Mouse (Mus musculus) gastrocnemius, postnatal 14 days (tissue): Measurements from ENCODE around the gene Ldlrap1. TPM values are rescaled to one million over a fixed set of nuclear protein-coding genes. Genes with fewer than 3 reads are reported as not detected.

Source experiments
- DNase-seq: peaks from one replicate; pipeline ENCODE4 v3.0.0; 2021; ENCODE audit warnings: mixed read lengths
- intact Hi-C: fragments of 180-260 bp; cut with DNase I; formaldehyde crosslinking; loops from one replicate; pipeline ENCODE4 v1.15.1; 2025; ENCODE audit warnings: low total_unique reads
- total RNA-seq, 2 experiments: library from RNA; stranded (reverse); gene quantifications; 2 replicates each; pipeline ENCODE4 v1.2.3; 2021

The Ldlrap1 gene
- total RNA-seq, 2 experiments from 2014 or later: 9.2 to 10.2 TPM

DNA sequence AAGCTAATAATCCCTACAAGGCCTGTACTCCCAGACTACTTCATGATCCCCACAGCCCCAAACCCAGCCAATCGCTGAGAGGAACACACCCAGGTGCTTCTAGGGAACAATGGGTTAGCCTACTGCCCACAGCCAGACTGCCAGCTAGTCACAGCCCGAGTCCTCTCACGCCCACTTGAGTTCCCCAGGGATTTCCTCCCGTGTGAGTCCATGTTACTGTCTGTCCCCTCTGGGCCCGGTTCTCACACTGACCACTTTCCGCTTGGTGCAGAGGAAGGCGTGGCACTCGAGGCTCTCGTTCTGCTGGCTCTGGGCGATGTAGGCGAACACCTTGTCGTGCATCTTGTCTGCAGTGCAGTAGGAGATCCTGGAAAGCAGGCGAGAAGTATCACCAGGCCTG is 12.9 kb downstream of the Ldlrap1 start:
- intact Hi-C loops: no loop called here
- DNase-seq: no peak

- no peak for DNase-seq
- intact Hi-C loops: no loop called here
Measured at GRCm38 (mm10) chr4:134754371-134754770, 13.5 kb downstream of the Ldlrap1 start.

- no peak for DNase-seq
- intact Hi-C loops: no loop called here
Measured at GRCm38 (mm10) chr4:134753516-134754261, 14.1 kb downstream of the Ldlrap1 start.

- no peak for DNase-seq
- intact Hi-C loops: no loop called here
Measured at GRCm38 (mm10) chr4:134752911-134753426, 14.9 kb downstream of the Ldlrap1 start.

DNA sequence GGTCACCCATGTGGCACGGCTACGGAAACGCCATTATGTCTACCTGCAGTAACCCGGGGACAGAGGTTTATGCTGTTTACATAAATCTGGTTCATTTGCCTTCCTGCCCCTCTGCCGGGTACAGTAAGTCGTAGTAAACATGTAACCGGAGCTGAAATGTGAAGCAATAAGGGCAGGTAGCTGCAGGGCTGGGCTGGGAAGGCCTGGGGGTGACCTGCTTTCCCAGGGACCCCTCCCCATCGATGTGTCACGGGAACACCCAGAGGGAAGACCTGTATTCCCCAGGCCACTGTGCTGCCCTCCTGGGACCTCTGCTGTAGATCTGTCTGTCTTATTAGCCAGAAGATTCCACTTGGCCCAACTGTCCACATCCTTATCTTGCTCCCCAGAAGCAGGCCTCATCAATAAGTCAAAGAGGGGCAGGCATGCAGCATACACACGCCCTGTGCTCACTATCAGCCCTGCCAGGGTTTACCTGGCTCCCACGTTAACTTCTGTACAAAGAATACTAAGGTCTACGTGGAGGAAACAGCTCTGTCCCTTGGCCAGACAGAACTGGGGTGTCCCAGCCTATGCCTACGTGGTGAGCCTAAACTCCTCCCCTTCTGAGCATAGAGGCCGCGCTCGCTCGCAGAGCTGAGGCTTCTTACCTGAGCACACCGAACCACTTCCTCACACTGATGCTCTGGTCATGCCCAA is 16.0 kb downstream of the Ldlrap1 start:
- DNase-seq: no peak
- intact Hi-C loops: no loop called here

DNA sequence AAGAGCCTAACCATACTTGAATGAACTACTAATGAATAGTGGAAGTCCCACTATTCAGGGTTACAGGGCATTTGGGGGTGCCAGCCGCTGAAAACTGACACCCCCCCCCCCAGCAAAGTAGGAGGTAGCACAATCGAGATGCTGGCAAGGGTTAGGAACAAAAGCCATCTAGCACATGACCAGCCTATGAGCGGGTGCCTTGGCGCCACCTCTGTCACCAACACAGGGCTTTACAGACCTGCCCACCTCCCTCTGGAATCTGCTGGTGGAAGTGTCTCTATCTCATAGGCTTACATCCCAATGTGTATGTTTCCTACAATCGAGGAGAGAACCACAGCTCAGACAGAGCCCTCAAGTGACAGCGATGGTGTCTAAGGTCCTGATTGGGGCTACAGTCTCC is 17.0 kb downstream of the Ldlrap1 start:
- intact Hi-C loops: no loop called here
- no peak for DNase-seq

GRCm38 (mm10) chr4:134750263-134750662 is 17.6 kb downstream of the Ldlrap1 start:
- no peak for DNase-seq
- intact Hi-C loops: no loop called here

DNA sequence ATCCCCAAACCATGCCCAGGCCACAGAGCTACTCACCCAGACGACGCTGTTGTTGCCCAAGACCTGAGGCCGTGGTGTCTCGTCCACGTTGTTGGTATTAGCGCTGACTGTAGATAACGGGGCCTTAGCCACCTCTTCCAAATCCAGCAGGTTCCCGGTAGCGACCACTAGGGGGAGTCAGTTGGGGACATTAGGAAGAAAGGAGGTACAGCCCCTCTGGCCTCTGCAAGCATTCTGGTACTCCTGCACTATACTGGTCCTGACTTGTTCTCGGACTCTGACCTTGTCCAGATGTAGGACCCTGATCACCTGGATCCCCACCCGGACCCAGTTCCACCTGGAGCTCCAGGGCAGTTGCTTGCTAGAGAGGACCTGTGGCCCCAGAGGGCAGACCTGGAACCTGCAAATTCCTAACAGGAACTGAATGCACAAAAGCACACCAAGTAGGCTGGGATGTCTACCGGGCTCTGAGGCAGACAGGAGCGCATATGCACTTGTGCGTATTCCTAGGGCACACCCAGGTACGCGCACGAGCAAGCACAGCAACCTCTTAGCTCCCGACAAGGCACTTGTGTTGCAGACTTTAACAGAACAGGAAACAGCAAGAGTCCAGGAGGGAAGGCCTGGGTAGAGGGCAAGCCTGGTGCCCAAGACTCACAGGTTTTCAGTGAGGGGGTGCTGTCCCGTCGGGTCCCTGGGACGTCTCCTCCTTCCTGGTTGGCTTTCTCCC is 18.4 kb downstream of the Ldlrap1 start:
- DNase-seq: no peak
- intact Hi-C loops: no loop called here

DNA sequence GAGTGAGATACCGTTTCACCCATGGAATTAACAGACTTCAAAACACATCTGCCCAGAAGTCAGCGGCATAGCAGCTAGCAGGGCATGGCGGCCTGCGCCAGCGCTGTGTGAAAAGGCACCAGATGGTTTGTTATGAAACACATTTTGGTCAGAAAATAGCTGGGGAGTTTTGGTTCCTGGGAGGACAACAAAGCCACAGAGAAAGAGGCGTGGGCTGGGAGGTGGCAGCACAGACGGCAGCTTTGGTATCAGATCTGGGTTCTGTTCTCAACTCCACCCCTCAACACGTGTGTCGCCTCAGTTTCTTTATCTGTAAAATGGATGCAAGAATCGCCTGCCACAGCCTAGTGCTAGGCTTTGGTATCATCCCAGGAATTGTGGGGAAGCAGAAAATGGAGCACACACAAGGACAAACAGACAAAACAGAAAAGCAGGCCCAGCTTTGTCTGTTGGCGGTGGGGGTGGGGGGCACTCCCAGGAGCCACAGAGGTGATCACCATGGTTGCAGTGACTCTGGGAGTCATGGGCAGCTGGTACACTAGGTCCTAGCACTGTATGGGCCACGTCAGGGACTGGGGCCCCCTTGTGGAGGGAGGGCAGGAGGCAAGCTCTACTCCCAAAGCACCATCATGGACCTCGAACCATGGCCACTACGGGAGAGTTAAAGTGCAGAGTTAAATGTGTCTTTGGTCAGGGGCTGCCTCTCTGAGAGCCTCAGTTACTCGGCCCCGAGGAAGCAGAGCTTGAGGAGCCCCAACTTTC is 21.7 kb downstream of the Ldlrap1 start:
- no peak for DNase-seq
- intact Hi-C loops: no loop called here

DNA sequence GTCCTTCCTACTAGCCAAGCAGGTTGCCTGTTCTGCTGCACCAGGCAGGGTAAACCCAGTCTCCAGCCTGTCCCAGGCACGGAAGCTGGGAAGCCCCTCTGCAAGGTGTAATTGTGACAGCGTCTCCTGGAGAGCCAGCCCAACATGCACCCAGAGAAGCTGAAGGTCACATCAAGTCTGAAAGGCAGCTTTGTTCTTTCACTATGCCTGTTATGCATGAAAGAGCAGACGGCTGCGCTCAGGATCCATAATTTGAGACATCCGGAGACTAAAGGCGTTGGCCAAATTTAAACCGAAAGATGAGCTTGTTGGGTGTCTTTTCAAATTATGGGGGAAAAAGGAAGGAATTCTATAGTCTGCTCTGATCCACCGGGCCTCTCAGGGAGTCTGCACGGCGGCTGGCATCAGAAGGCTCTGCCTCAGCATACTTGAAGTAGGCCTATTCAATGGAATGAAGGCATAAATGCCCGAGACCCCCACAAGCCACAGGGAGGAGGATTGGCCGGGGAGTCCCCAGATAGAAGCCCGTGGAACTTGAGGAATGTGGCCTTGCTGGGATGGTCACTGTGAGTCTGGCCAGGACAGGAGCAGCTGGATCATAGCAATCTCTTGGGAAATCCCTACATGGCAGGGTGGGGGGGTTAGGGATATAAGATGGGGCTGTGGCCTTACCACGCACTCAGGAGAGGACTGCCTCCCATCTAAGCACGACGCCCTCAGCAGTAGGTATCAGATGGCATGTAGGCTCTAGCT is 23.8 kb downstream of the Ldlrap1 start:
- DNase-seq: no peak
- intact Hi-C loops: no loop called here

- DNase-seq: no peak
- intact Hi-C loops: no loop called here
Measured at GRCm38 (mm10) chr4:134741949-134742348, 25.9 kb downstream of the Ldlrap1 start.

DNA sequence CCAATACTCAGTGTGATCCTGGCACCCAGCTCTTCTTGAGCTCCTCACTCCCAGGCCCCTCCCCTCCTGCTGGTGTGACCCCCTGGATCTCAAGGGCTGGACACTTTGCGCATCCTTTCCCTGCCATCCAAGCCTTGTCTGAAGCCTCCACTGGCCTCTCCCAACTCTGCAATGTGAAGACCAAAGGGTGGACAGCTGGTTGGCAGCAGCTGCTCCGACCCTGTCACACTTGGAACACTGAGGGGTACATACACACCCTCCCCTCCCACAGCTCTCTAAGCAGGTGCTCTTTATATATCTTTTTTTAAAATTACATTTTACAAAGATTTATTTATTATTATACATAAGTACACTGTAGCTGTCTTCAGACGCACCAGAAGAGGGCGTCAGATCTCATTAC is 27.6 kb downstream of the Ldlrap1 start:
- intact Hi-C loops: no loop called here
- DNase-seq: no peak

- intact Hi-C loops: no loop called here
- DNase-seq: no peak
Measured at GRCm38 (mm10) chr4:134739530-134739929, 28.3 kb downstream of the Ldlrap1 start.

DNA sequence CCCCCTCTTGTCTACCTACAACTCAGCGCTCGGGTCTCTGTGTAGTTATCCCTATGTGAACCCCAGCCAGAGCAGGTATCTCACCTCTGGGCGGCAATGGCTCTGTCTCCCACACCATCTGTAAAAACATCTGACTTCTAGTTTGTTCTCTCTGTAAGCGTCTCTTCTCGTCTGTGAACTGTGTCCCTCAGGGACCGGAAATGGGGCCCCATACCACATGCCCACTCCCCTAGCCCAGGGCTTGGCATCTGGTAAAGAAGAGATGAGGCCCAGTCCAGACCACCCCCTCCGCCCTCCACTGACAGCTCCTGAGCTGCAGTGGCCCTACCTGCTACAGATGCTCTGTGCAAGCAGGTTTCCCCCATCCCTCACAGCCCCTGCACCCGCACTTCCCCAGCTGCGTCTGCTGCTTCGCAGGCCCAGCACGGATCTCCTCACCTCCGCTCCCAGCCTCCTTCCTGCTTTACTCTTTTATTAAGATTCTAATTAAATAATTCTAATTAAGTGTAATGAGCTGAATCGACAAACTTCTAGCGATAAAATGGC is 30.4 kb downstream of the Ldlrap1 start:
- DNase-seq: no peak
- intact Hi-C loops: no loop called here

DNA sequence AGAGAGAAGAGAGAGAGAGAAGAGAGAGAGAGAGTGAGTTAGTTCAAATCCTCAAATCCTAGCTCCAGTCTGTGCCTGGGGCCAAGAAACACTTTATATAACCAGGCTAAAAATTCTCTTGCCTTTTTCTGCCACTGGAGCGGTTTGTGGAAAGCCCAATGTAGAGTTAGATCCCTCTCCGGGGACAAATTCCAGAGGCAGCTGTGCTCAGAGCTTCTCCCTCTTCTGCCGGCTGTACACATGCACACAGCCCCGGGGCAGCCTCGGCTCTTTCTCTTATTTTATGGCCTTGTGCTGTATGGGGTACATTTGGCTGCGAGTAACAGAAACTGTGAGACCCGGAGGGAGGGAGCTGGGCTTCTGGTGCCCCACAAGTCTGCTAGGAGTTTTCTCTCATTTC is 31.7 kb downstream of the Ldlrap1 start:
- intact Hi-C loops: no loop called here
- DNase-seq: no peak

GRCm38 (mm10) chr4:134734629-134735081 is 33.2 kb downstream of the Ldlrap1 start:
- intact Hi-C loops: no loop called here
- DNase-seq: no peak

GRCm38 (mm10) chr4:134734038-134734628 is 33.7 kb downstream of the Ldlrap1 start:
- intact Hi-C loops: no loop called here
- peak; percentile 77 for DNase-seq

DNA sequence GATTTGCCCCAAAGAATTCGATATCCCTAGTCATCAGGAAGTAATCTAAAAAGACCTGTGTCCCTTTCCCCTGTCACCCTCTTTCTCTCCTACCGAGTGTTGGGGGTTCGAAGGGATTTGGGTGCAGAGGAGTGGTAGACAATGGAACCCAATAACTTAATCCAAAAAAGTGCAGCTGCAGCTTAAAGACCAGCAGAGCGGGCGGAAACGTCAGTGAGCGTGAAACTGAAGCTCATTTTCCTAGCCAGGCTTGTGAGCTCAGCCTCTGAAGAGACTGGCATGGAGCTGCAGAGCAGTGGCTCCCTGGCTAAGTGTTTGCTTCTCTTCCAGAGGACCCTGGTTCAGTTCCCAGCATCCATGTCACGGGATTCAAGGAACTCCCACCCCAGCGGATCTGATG is 34.5 kb downstream of the Ldlrap1 start:
- intact Hi-C loops: no loop called here

More for the DNA sequence above, 34.5 kb downstream of the Ldlrap1 start:
- DNase-seq: no peak
